Mouse (Mus musculus) v-Abl transformed pro-B cells (cell line): ENCODE data around the gene Dusp27.

Experiments
- in situ Hi-C, 2 experiments: fragments of 400-800 bp; cut with MboI; formaldehyde crosslinking; loops; one replicate each; pipeline ENCODE4 v1.15.1; 2025; ENCODE audit not compliant: unreplicated experiment in 2 of 2

Dusp27 gene

DNA sequence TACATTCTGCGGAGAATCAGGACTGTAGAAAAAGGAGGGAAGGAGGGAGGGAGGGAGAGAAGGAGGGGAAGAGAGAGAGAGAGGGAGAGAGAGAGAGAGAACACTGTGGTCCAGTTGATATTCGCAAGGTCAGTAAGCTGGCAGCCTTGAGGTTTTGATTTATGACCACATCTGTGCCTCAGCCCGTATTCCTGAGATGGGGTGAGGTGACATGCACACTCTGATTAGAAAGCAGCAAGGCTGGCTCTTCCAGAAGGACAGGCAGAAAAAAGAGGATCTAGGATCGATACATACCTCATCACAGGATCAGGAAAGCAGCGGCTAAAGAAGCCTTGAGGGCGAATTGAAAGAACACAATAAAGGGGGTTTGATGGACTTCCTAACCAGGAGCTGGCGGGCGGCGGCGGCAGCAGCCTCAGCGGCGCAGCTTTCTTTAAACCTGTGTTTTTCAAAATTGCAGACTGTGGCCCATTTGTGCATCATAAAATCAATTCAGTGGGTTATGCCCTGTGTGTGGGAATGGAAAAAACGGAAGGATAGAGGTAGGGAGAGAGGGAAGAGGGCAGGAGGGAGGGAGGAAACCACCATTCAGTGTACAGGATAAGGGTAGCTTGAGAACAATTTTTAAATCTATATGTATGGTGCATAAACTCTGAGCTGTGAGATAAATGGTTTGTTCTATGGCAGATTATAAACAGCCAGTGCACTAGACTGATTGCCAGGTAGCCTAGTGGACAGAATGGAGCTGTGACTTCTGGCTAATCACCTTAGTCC is 9.7 kb downstream of the Dusp27 start:
- in situ Hi-C loops: no loop called here

GRCm38 (mm10) chr1:166115719-166116118 is 12.0 kb downstream of the Dusp27 start:
- in situ Hi-C loops: no loop called here

GRCm38 (mm10) chr1:166114986-166115385 is 12.7 kb downstream of the Dusp27 start:
- in situ Hi-C loops: no loop called here

- in situ Hi-C loops: no loop called here
Measured at GRCm38 (mm10) chr1:166105464-166105863, 22.3 kb downstream of the Dusp27 start.

- in situ Hi-C loops: no loop called here
Measured at GRCm38 (mm10) chr1:166104858-166105257, 22.9 kb downstream of the Dusp27 start.

DNA sequence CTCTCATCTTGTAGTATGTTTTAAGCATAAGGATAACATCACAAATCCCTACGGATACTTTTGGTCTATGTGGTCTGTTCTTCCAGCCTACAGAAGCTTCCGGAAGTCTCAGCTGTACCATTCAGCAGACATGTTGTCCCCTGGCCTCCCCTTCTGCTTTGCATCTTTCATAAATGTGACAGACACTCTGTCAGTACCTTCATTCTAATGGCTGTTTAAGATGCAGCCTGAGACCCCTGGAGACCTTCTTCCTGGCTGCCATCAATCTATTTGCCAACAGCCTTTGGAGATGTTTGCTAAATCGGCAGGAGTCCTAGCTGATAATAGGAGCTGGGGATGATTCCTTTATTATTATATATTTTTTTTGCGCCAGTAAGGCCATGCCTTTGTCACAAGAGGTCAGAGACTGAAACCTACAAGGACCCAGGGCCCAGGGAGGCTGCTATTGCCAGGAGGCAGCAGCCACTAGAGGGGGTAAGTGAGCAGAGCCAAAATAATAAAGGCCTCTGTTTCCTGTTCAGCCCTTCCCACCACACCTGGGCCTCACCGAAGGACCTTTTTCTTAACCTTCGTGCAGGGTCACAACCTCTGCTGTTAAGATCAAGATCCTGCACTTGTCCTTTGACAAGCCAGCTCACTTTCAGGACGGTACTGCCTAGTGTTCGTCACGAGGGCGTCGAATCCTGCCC is 24.7 kb downstream of the Dusp27 start:
- in situ Hi-C loops: no loop called here

GRCm38 (mm10) chr1:166098120-166098519 is 29.6 kb downstream of the Dusp27 start:
- in situ Hi-C loops: no loop called here

- in situ Hi-C loops: no loop called here
Measured at GRCm38 (mm10) chr1:166094462-166094861, 33.3 kb downstream of the Dusp27 start.

DNA sequence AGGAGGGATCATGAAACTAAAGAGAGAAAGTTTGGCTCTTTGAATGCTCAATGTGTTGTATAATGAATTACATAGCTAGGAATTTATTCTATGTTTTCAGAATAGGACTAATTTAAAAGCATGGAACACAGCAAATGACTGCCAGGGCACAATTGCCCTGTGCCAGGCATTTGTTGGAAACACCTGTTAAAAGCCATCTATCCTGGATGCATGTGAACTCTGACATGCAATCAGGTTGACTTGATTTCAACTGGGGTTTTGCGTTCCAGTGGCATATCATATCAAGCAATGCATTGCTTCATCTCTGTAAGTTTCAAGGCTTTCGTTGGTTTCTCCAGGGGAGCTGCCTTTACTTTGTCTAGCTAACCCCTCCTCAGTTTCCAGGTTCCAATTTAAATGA is 37.4 kb downstream of the Dusp27 start:
- in situ Hi-C loops: no loop called here

GRCm38 (mm10) chr1:166089739-166090138 is 38.0 kb downstream of the Dusp27 start:
- in situ Hi-C loops: no loop called here

GRCm38 (mm10) chr1:166089337-166089736 is 38.4 kb downstream of the Dusp27 start:
- in situ Hi-C loops: no loop called here

DNA sequence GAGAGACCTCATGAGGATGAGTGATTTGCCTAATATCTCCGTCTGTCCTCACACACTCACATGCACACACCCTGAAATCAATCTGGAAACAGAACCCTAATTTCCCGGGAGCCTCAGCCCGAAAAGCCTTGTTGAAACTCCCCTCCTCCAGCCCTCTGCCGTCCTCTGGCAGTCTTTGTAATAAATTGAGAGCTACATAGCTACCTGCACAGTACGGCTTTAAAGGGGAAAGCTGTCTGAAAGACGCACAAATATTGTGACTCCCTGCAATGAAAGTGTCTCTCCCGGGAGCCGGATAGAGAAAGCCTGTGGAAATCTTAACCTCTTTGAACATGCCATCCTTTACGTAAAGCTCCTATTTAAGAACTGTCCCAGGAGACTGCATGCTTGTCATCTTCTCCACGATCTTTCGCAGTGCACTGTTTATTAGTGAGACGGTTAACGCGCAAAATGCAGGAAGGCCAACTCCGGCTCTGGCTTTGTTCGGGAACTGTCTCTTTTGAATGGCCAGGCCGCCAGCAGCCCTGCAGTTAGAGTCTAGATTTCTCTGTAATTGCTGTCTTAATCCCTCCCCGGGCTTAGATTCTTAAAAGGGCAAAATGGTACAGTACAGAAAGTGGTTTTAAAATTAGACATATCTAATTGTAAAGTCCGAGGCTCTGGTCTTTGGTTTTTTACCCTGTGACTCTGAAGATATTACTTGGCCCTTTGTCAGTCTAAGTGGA is 39.1 kb downstream of the Dusp27 start:
- in situ Hi-C loops: no loop called here

GRCm38 (mm10) chr1:166077052-166077735 is 50.5 kb downstream of the Dusp27 start:
- in situ Hi-C loops: no loop called here

- in situ Hi-C loops: no loop called here
Measured at GRCm38 (mm10) chr1:166067856-166068440, 59.8 kb downstream of the Dusp27 start.

- in situ Hi-C loops: no loop called here
Measured at GRCm38 (mm10) chr1:166063870-166064269, 63.9 kb downstream of the Dusp27 start.

DNA sequence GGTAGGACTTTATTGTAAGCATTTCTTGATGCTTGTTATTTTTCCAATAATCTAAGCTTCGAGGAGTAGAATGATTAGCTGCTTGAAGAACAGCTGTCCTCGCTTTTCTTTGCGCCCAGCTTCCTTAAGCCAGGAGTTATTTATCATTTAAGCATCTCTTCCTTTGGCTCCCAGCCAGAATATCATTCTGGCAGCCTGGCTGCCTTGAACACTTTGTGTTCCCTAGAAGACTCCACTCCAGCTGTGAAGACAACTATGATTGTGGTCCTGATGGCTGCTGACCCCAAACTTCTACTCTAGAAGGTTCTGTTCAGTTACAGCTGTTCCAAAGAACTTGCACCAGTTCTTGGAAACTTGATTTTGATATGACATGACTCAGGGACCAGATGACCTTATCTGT is 66.2 kb downstream of the Dusp27 start:
- in situ Hi-C loops: no loop called here

- in situ Hi-C loops: no loop called here
Measured at GRCm38 (mm10) chr1:166060406-166060805, 67.3 kb downstream of the Dusp27 start.

- in situ Hi-C loops: no loop called here
Measured at GRCm38 (mm10) chr1:166056098-166056756, 71.5 kb downstream of the Dusp27 start.

- in situ Hi-C loops: no loop called here
Measured at GRCm38 (mm10) chr1:166053285-166053955, 74.3 kb downstream of the Dusp27 start.
